Mouse (Mus musculus) bone marrow macrophage, adult 2 months (primary cell): ENCODE results near the gene Syt3.

Experiments used
- CTCF ChIP-seq: IDR thresholded peaks from 2 replicates; pipeline ENCODE4 v1.5.1; 2012; ENCODE audit warnings: low read depth, mild to moderate bottlenecking, low read length, moderate library complexity
- POLR2A ChIP-seq: IDR thresholded peaks from 2 replicates; pipeline ENCODE4 v1.6.1; 2012; ENCODE audit warnings: mild to moderate bottlenecking, low read depth, low read length, borderline replicate concordance

- no peak for TF ChIP-seq POLR2A
- TF ChIP-seq CTCF: no peak
These were observed 58.5 kb downstream of the Syt3 start for GRCm38 (mm10) chr7:44442407-44442821.
